Mouse (Mus musculus) adrenal gland, adult 8-10 months (tissue): ENCODE data around the gene Dynlt1a. TPM values are rescaled to one million over a fixed set of nuclear protein-coding genes. Genes with fewer than 3 reads are reported as not detected.
A peak's percentile ranks its signal among the peaks of the same experiment; 100 is the strongest.
"Not testable (repeated sequence)": the region's sequence is repeated elsewhere in the genome, so short reads cannot be mapped to it uniquely, and the experiment has no call there.

ENCODE experiments used
- DNase-seq: peaks from one replicate; pipeline ENCODE4 v3.0.0; 2022
- total RNA-seq, 4 experiments: library from RNA; stranded (reverse); gene quantifications; 2 replicates each; pipeline ENCODE4 v1.2.4; 2022

Gene Dynlt1a
- total RNA-seq: 1 to 10 TPM; 2.6 to 7.1 (median 5.4) TPM

GRCm38 (mm10) chr17:6317339-6317985 lies at the start of gene Dynlt1a:
Gene Dynlt1a (minus strand): TSS chr17:6317500.
- DNase-seq: peak; percentile 97

- not testable (repeated sequence) for DNase-seq
Observed at GRCm38 (mm10) chr17:6355256-6355655, 38.0 kb upstream of the Dynlt1a start.

- not testable (repeated sequence) for DNase-seq
Observed at GRCm38 (mm10) chr17:6342606-6343294, 25.4 kb upstream of the Dynlt1a start.

- DNase-seq: not testable (repeated sequence)
Observed at GRCm38 (mm10) chr17:6328997-6329396, 11.7 kb upstream of the Dynlt1a start.

- DNase-seq: not testable (repeated sequence)
Observed at GRCm38 (mm10) chr17:6327554-6327953, 10.3 kb upstream of the Dynlt1a start.

GRCm38 (mm10) chr17:6325543-6325942 lies 8.2 kb upstream of the Dynlt1a start:
- not testable (repeated sequence) for DNase-seq

- DNase-seq: not testable (repeated sequence)
Observed at GRCm38 (mm10) chr17:6325021-6325420, 7.7 kb upstream of the Dynlt1a start.

GRCm38 (mm10) chr17:6321778-6322101 lies 4.4 kb upstream of the Dynlt1a start:
- not testable (repeated sequence) for DNase-seq

GRCm38 (mm10) chr17:6321081-6321777 lies 3.9 kb upstream of the Dynlt1a start:
- DNase-seq: not testable (repeated sequence)

- peak; percentile 38 for DNase-seq
Observed at GRCm38 (mm10) chr17:6316379-6317126, 747 bp downstream of the Dynlt1a start.

GRCm38 (mm10) chr17:6315706-6316105 lies 1.6 kb downstream of the Dynlt1a start:
- not testable (repeated sequence) for DNase-seq

GRCm38 (mm10) chr17:6314493-6314892 lies 2.8 kb downstream of the Dynlt1a start:
- not testable (repeated sequence) for DNase-seq

GRCm38 (mm10) chr17:6312755-6313154 lies 4.5 kb downstream of the Dynlt1a start:
- not testable (repeated sequence) for DNase-seq

GRCm38 (mm10) chr17:6311716-6312115 lies 5.6 kb downstream of the Dynlt1a start:
- DNase-seq: not testable (repeated sequence)

- DNase-seq: not testable (repeated sequence)
Observed at GRCm38 (mm10) chr17:6306503-6306902, 10.8 kb downstream of the Dynlt1a start.

GRCm38 (mm10) chr17:6305656-6306270 lies 11.5 kb downstream of the Dynlt1a start:
- DNase-seq: not testable (repeated sequence)

GRCm38 (mm10) chr17:6304891-6305290 lies 12.4 kb downstream of the Dynlt1a start:
- DNase-seq: not testable (repeated sequence)

GRCm38 (mm10) chr17:6300190-6300863 lies 17.0 kb downstream of the Dynlt1a start:
- not testable (repeated sequence) for DNase-seq

- DNase-seq: not testable (repeated sequence)
Observed at GRCm38 (mm10) chr17:6297060-6297795, 20.1 kb downstream of the Dynlt1a start.

- DNase-seq: not testable (repeated sequence)
Observed at GRCm38 (mm10) chr17:6293882-6294281, 23.4 kb downstream of the Dynlt1a start.

GRCm38 (mm10) chr17:6289045-6289444 lies 28.3 kb downstream of the Dynlt1a start:
- not testable (repeated sequence) for DNase-seq
